Mouse (Mus musculus) embryo, embryonic 9.5 days (tissue): ENCODE data around the gene Snx9.

ENCODE experiments used
- DNase-seq: peaks from one replicate; pipeline ENCODE4 v3.0.0-alpha.2; 2017; ENCODE audit errors: extremely low spot score

The Snx9 gene

DNA sequence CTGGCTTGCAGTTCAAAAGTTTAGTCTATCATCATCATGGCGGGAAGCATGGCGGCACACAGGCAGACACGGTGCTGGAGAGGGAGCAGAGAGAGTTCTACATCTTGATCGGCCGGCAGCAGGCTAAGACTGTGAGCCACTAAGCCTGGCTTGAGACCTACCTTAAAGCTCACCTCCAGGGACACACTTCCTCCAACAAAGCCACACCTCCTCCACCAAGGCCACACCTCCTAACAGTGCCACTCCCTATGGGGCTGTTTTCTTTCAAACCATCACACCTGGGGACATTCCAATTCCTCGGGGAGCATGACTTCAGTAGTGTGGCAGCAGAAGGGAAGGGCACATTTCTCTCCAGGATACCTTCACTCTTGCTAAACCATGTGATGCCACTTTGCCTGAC lies 127.4 kb downstream of the Snx9 start:
- DNase-seq: no peak

GRCm38 (mm10) chr17:5969246-5969645 lies 128.1 kb downstream of the Snx9 start:
- DNase-seq: no peak

DNA sequence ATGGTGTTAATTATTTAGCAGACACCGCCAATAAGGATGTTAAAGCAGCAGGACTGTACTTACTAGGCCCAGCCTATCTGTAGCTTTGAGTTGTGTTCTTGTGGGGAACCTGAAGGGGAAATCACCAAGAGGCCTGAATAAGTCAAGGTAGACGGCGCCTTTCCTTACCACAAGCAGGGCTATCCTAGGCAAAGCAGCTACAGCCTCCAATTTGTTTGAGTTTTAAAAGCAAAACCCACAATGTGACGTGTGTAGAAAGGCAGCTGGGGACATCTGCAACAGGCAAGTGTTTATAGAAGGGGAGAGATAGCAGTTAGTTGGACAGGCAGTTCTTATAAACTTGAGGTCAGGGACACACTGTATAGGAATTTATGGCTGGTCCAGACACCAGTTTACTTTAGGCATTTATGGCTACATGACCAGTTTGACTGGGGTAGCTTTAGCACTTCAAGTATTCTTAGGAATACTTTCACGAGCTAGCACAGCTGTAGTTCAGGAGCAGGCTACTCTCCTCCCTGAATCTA lies 129.2 kb downstream of the Snx9 start:
- no peak for DNase-seq

DNA sequence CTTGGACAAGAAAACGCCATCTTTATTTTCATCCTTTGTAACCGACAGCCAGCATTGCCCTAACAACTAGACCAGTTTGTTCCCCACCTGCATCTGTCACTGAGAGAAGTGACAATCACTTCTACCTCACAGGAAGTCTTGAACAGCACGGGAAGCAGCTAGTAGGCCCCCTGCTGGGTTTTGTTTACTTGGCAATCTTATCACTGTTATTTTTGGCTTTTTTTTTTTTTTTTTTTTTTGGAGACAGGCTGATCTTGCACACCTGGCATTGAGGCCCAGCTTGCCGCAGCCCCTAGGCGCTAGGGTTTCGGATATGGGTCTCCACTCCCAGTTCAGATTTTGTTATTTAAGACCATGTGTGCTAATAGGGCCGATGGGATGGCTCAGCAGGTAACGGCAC lies 132.4 kb downstream of the Snx9 start:
- no peak for DNase-seq

GRCm38 (mm10) chr17:5975099-5975977 lies 134.2 kb downstream of the Snx9 start:
- DNase-seq: peak; percentile 30

DNA sequence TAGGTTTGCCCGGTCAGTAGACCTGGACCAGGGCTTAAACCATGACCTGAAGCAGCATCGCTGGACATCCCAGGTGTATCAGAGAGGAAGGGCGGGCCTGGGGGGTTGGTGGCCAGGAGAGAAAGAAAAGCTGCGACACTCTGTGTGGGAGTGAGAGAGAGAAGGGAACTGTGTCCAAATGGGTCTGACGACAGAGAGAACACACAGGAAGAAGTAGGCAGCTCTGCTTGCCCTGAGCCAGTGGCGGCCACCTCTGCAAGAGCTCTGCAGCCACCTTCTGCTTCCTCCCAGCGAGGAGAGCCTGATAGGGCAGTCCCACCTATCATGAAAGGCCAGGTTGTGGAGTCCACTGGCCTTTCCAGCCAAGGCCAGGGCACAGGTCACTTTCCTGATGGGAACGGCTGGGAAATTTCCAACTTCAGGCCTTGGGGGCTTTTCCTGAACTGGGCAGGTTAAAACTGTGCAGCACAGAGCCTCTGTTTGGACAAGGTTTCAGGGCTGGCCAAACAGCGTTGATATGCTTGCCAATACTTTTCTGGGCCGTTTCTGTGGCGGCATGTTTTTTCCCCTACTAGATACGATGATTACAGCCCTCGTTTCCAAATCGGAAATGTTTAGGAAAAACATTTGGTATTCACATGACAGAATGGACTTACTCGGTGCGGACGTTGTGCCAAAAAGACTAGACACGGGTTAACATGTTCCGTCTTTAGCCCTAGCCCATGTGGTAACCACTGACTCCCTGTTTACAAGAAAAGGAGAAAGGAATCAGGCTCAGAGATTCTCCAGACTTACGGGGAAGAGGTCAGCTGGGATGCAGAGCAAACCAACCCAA lies 135.3 kb downstream of the Snx9 start:
- no peak for DNase-seq

- DNase-seq: peak; percentile 14
These were observed 136.2 kb downstream of the Snx9 start for GRCm38 (mm10) chr17:5977056-5977920.

DNA sequence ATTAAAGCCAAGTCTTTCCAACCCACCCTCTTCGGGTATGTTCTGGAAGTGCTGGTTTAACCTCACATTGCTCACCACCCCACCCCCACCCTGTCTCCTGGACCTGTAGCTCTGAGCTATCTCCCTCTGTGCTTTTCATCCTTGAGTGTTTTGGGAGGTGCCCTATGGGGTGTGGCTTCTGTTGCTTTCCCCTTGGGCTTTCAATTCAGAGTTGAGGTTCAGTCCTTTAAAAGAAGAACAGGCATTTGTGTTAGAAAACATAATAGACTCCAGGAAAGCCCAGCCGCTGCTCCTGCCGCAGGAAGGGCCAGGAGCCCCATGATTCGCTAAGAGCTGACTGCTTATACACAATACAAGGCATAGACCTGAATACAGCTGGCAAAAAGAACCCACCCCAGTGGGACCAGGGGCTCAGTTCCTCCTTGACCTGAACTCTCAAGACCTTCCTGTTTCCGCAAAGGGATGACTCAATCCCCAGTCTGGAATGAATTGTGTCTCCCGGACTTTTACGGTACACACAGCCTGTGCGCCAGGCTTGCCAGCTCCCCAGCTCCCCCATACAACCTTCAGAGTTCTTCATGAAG lies 136.9 kb downstream of the Snx9 start:
- DNase-seq: no peak

GRCm38 (mm10) chr17:5978505-5979077 lies 137.5 kb downstream of the Snx9 start:
- no peak for DNase-seq

DNA sequence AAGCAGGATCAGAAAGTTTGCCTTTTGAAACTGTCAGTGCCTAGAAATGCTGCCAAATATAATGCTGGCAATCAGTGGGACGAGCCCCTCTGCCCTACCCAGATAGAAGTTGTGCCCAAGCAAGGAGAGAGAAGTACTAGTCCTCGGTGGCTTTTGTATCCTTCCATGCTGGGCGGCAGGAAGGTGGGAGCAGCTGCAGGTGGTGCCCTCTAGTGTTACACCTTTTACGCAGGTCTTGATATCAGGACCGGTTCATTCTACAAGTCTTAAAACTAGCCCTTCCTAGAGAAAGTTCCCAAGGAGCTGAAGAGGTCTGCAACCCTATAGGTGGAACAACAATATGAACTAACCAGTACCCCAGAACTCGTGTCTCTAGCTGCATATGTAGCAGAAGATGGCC lies 139.7 kb downstream of the Snx9 start:
- no peak for DNase-seq
